Mouse (Mus musculus) frontal cortex, postnatal 14 days (tissue): ENCODE measurements around the gene Rpa1.
"Not testable (repeated sequence)": the region's sequence is repeated elsewhere in the genome, so short reads cannot be mapped to it uniquely, and the experiment has no call there.

Source experiments
- DNase-seq, 2 experiments: peaks; one replicate each; pipeline ENCODE4 v3.0.0; 2022; ENCODE audit warnings: low spot score in 2 of 2

The Rpa1 gene

GRCm38 (mm10) chr11:75348199-75348889, at the start of gene Rpa1, which contains the start of gene Smyd4:
Gene Rpa1, minus strand, starts transcription at chr11:75348324.
Gene Smyd4, plus strand, starts transcription at chr11:75348433.
- DNase-seq, result peak; percentile 90 to 94

- no peak for DNase-seq
These were observed 49.3 kb upstream of the Rpa1 start for GRCm38 (mm10) chr11:75397452-75397851.

GRCm38 (mm10) chr11:75395611-75396010, 47.5 kb upstream of the Rpa1 start:
- DNase-seq, result no peak

GRCm38 (mm10) chr11:75383529-75383928, 35.4 kb upstream of the Rpa1 start:
- not testable (repeated sequence) for DNase-seq

- not testable (repeated sequence) for DNase-seq
These were observed 30.7 kb upstream of the Rpa1 start for GRCm38 (mm10) chr11:75378786-75379185.

GRCm38 (mm10) chr11:75377125-75377524, 29.0 kb upstream of the Rpa1 start:
- no peak for DNase-seq

- no peak for DNase-seq
These were observed 7.4 kb upstream of the Rpa1 start for GRCm38 (mm10) chr11:75355475-75355874.

- no peak for DNase-seq
These were observed 3.1 kb upstream of the Rpa1 start for GRCm38 (mm10) chr11:75351225-75351624.

- no peak for DNase-seq
These were observed 752 bp upstream of the Rpa1 start for GRCm38 (mm10) chr11:75348890-75349261.

GRCm38 (mm10) chr11:75347596-75347995, 528 bp downstream of the Rpa1 start:
- no peak for DNase-seq

- DNase-seq, result no peak
These were observed 937 bp downstream of the Rpa1 start for GRCm38 (mm10) chr11:75347188-75347585.

GRCm38 (mm10) chr11:75346556-75347187, 1.5 kb downstream of the Rpa1 start:
- DNase-seq, result no peak

- no peak for DNase-seq
These were observed 3.4 kb downstream of the Rpa1 start for GRCm38 (mm10) chr11:75344716-75345115.

GRCm38 (mm10) chr11:75344163-75344562, 4.0 kb downstream of the Rpa1 start:
- no peak for DNase-seq

- DNase-seq, result no peak
These were observed 5.0 kb downstream of the Rpa1 start for GRCm38 (mm10) chr11:75343096-75343495.

- no peak for DNase-seq
These were observed 7.3 kb downstream of the Rpa1 start for GRCm38 (mm10) chr11:75340698-75341345.

GRCm38 (mm10) chr11:75340076-75340475, 8.0 kb downstream of the Rpa1 start:
- no peak for DNase-seq

- no peak for DNase-seq
These were observed 10.9 kb downstream of the Rpa1 start for GRCm38 (mm10) chr11:75337246-75337645.

- DNase-seq, result no peak
These were observed 11.4 kb downstream of the Rpa1 start for GRCm38 (mm10) chr11:75336676-75337075.

- no peak for DNase-seq
These were observed 22.2 kb downstream of the Rpa1 start for GRCm38 (mm10) chr11:75325969-75326311.

- DNase-seq, result no peak
These were observed 22.8 kb downstream of the Rpa1 start for GRCm38 (mm10) chr11:75325116-75325968.

GRCm38 (mm10) chr11:75324433-75324832, 23.7 kb downstream of the Rpa1 start:
- DNase-seq, result no peak
